Mouse (Mus musculus): ENCODE measurements around the gene Ssty2.
"Not testable (repeated sequence)": the region's sequence is repeated elsewhere in the genome, so short reads cannot be mapped to it uniquely, and the experiment has no call there.

Gene Ssty2

GRCm38 (mm10) chrY:67047972-67048371 is at the start of gene Ssty2:
Gene Ssty2 (minus strand): TSS chrY:67048072.
- in situ Hi-C loops (cut with MboI, MseI) = not testable (repeated sequence)
